Mouse (Mus musculus) intestine, postnatal 0 days (tissue): ENCODE data around the gene Sytl4. TPM values are rescaled to one million over a fixed set of nuclear protein-coding genes. Genes with fewer than 3 reads are reported as not detected.

Experiments
- ATAC-seq: fragments of 200-750 bp; cut with Nextera tagmentation; 2 replicates; pipeline ENCODE4 v1.8.0; 2017; ENCODE audit warnings: mild to moderate bottlenecking, moderate TSS enrichment, moderate library complexity
- H3K27ac ChIP-seq: fragments of 300-500 bp; sonication (generic); 2 replicates; pipeline ENCODE4 v1.5.1; 2014; ENCODE audit warnings: mild to moderate bottlenecking, low read depth, low read length, moderate library complexity
- H3K27me3 ChIP-seq: fragments of 300-500 bp; sonication (generic); replicated peaks from 2 replicates; pipeline ENCODE4 v1.6.1; 2014; ENCODE audit warnings: low read length, mixed read lengths; ENCODE audit not compliant: control insufficient read depth, insufficient read depth
- H3K36me3 ChIP-seq: fragments of 300-500 bp; sonication (generic); 2 replicates; pipeline ENCODE4 v1.6.1; 2014; ENCODE audit warnings: mild to moderate bottlenecking, moderate library complexity; ENCODE audit not compliant: control insufficient read depth, insufficient read depth
- H3K4me1 ChIP-seq: fragments of 300-500 bp; sonication (generic); replicated peaks from 2 replicates; pipeline ENCODE4 v1.6.1; 2014; ENCODE audit warnings: antibody characterized with exemption, low read length, mixed read lengths; ENCODE audit not compliant: control insufficient read depth, insufficient read depth
- H3K4me2 ChIP-seq: fragments of 300-500 bp; sonication (generic); replicated peaks from 2 replicates; pipeline ENCODE4 v1.6.1; 2014; ENCODE audit warnings: low read depth, mild to moderate bottlenecking, moderate library complexity
- H3K4me3 ChIP-seq: fragments of 300-500 bp; sonication (generic); 2 replicates; pipeline ENCODE4 v1.5.1; 2014; ENCODE audit warnings: low read depth, low read length
- H3K9ac ChIP-seq: fragments of 300-500 bp; sonication (generic); 2 replicates; pipeline ENCODE4 v1.6.1; 2014; ENCODE audit warnings: mild to moderate bottlenecking, low read depth, low read length
- H3K9me3 ChIP-seq: fragments of 300-500 bp; sonication (generic); 2 replicates; pipeline ENCODE4 v1.6.1; 2016; ENCODE audit warnings: mixed run types; ENCODE audit not compliant: control insufficient read depth
- CTCF ChIP-seq: sonication (generic); IDR thresholded peaks from 2 replicates; pipeline ENCODE4 v1.5.1; 2016; ENCODE audit warnings: low read depth, mild to moderate bottlenecking, control low read depth, antibody characterized with exemption, moderate library complexity
- WGBS: fragments of 180-500 bp; shearing (Covaris S2); extraction: QIAGEN DNeasy Blood & Tissue Kit; methylation state at CpG from one replicate; pipeline ENCODE4 v1.1.7; 2014; 5-methylcytosine and 5-hydroxymethylcytosine counted together
- polyA plus RNA-seq: library from polyadenylated mRNA; unstranded; fragments of >200 nt; fragmentation: Nextera tagmentation; extraction: Ambion mirVana; gene quantifications from 2 replicates; pipeline ENCODE4 v1.2.1, GENCODE M21; 2015

The Sytl4 gene
- polyA plus RNA-seq, 1 experiment from 2014 or later = 0.83 TPM

GRCm38 (mm10) chrX:133954661-133955060 lies 27.0 kb downstream of the Sytl4 start:
- H3K4me2 ChIP-seq = no peak overlapping the region
- no peak for ATAC-seq
- no peaks in the 10 kb centered on the region for H3K4me1 ChIP-seq
- H3K27ac ChIP-seq = no peak overlapping the region
- no peaks in the 10 kb centered on the region for H3K9me3 ChIP-seq
- no peak overlapping the region for H3K9ac ChIP-seq
- no peak overlapping the region for H3K4me3 ChIP-seq
- no peak for TF ChIP-seq CTCF
- H3K36me3 ChIP-seq = no peaks in the 10 kb centered on the region
- no peaks in the 10 kb centered on the region for H3K27me3 ChIP-seq
- 60% methylated on average over 7 of the region's 7 CpGs for WGBS

GRCm38 (mm10) chrX:133947427-133947826 lies 34.2 kb downstream of the Sytl4 start:
- no peak overlapping the region for H3K4me2 ChIP-seq
- no peak overlapping the region for H3K27ac ChIP-seq
- no peak overlapping the region for H3K4me3 ChIP-seq
- H3K9me3 ChIP-seq = no peaks in the 10 kb centered on the region
- H3K4me1 ChIP-seq = no peaks in the 10 kb centered on the region
- H3K36me3 ChIP-seq = no peaks in the 10 kb centered on the region
- H3K27me3 ChIP-seq = no peaks in the 10 kb centered on the region
- peak; percentile 95 for TF ChIP-seq CTCF
- WGBS = 38% methylated on average over 3 of the region's 3 CpGs
- H3K9ac ChIP-seq = no peak overlapping the region
- no peak for ATAC-seq

GRCm38 (mm10) chrX:133939561-133939960 lies 42.1 kb downstream of the Sytl4 start:
- WGBS = 64% methylated on average over 1 of the region's 1 CpGs
- no peaks in the 10 kb centered on the region for H3K4me1 ChIP-seq
- no peaks in the 10 kb centered on the region for H3K9me3 ChIP-seq
- H3K9ac ChIP-seq = no peak overlapping the region
- H3K27ac ChIP-seq = no peak overlapping the region
- no peaks in the 10 kb centered on the region for H3K36me3 ChIP-seq
- no peak overlapping the region for H3K4me2 ChIP-seq
- no peaks in the 10 kb centered on the region for H3K27me3 ChIP-seq
- no peak for TF ChIP-seq CTCF
- no peak for ATAC-seq
- no peak overlapping the region for H3K4me3 ChIP-seq

- no peak overlapping the region for H3K4me3 ChIP-seq
- H3K4me1 ChIP-seq = no peaks in the 10 kb centered on the region
- H3K36me3 ChIP-seq = no peaks in the 10 kb centered on the region
- 80% methylated on average over 4 of the region's 4 CpGs for WGBS
- no peaks in the 10 kb centered on the region for H3K9me3 ChIP-seq
- H3K9ac ChIP-seq = no peak overlapping the region
- H3K4me2 ChIP-seq = no peak overlapping the region
- ATAC-seq = no peak
- H3K27ac ChIP-seq = no peak overlapping the region
- no peak for TF ChIP-seq CTCF
- no peaks in the 10 kb centered on the region for H3K27me3 ChIP-seq
These were observed 44.9 kb downstream of the Sytl4 start for GRCm38 (mm10) chrX:133936605-133937225.

- H3K4me3 ChIP-seq = no peak overlapping the region
- H3K27me3 ChIP-seq = no peaks in the 10 kb centered on the region
- H3K4me1 ChIP-seq = no peaks in the 10 kb centered on the region
- H3K9ac ChIP-seq = no peak overlapping the region
- no peak overlapping the region for H3K27ac ChIP-seq
- H3K36me3 ChIP-seq = no peaks in the 10 kb centered on the region
- no peak overlapping the region for H3K4me2 ChIP-seq
- 50% methylated on average over 12 of the region's 12 CpGs for WGBS
- 0 out of 2 replicates have a peak, but pooled peaks have one; percentile 41 for ATAC-seq
- peak; percentile 67 for TF ChIP-seq CTCF
- no peaks in the 10 kb centered on the region for H3K9me3 ChIP-seq
These were observed 50.2 kb downstream of the Sytl4 start for GRCm38 (mm10) chrX:133931302-133932013.

- TF ChIP-seq CTCF = no peak
- no peaks in the 10 kb centered on the region for H3K36me3 ChIP-seq
- no peak for ATAC-seq
- H3K9me3 ChIP-seq = no peaks in the 10 kb centered on the region
- no peaks in the 10 kb centered on the region for H3K4me1 ChIP-seq
- no peak overlapping the region for H3K4me2 ChIP-seq
- no peak overlapping the region for H3K9ac ChIP-seq
- H3K27ac ChIP-seq = no peak overlapping the region
- H3K4me3 ChIP-seq = no peak overlapping the region
- 65% methylated on average over 5 of the region's 5 CpGs for WGBS
- no peaks in the 10 kb centered on the region for H3K27me3 ChIP-seq
These were observed 54.9 kb downstream of the Sytl4 start for GRCm38 (mm10) chrX:133926760-133927159.
